11 mouse cellular contexts compared by ENCODE assay signal in the genomic region with DNA sequence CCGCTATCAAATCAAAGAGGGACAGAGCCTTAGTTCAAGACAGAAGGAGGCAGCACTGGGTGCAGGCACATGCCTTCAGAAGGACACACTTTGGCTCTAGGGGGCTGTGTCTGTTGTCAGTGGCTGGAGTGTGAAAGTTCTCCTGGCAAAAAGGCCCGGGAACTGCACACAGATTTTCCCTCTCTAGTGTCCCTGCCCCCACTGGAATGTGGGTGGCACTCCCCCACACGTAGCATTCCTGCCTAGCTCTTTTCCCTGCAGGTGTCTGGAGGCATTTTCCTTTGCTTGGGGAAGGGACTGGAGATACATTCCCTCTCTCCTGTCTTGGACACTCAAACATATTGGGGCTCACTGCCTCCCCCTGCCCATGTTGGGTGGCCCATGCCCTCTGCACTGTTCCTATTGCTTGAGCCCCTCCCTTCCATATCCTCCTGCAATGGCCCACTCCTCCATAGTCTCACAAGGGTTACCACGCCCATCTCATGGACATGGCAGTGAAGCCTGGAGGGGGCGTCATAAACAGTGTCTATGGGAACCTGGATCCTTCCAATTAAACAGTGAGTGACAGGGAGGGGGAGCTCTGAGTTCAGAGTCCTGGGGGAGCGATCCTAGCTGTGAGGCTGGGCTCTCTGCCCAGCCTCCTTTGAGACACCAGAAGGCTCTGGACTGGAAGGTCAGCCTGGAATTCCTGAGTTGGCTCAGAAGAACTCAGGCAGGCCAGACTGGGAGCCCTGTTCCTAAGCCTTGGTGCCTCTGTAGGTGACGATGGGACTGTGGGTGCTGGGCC. TPM values are rescaled to one million over a fixed set of nuclear protein-coding genes. Genes with fewer than 3 reads are reported as not detected.
A peak's percentile ranks its signal among the peaks of the same experiment; 100 is the strongest.
DNase-seq lines count a peak whose midpoint lies in the region; ATAC-seq and TF ChIP-seq lines count a peak whose summit lies in the region.
"Had no signal": no experiment of that assay in that cellular context is flagged by ENCODE, and none has a peak within 500 bp of the region (broad histone marks: within the 10 kb centered on the region; RNA-seq: fewer than 3 reads in every experiment).

No protein-coding gene starts in this region.

- ATAC-seq in heart, postnatal 0 days (ENCODE audit: insufficient read depth, low read depth): peak; percentile 31

- peak; percentile 50 for DNase-seq in heart, postnatal 0 days (ENCODE audit: low spot score)
- no peak for DNase-seq in heart, adult 11 months
- DNase-seq in Muller cell, postnatal 12 days (ENCODE audit: inconsistent ontology term): peak; percentile 90
- DNase-seq in cerebellum, adult 2 months: peak; percentile 61 to 80
- DNase-seq in kidney, adult 8-10 months: peak; percentile 42 to 59
- DNase-seq in left cerebral cortex, adult 18-20 months (ENCODE audit: low spot score in 2 of 2): no peak
- no peak for DNase-seq in urinary bladder, postnatal 4 days (ENCODE audit: low spot score in 2 of 2)
- DNase-seq in frontal cortex, adult 2 months (ENCODE audit: extremely low spot score in 1 of 2, low spot score in 1 of 2): no peak
- DNase-seq: adrenal gland, postnatal 25 days; thymus, postnatal 25 days had no signal

- no peak overlapping the region for H3K27ac ChIP-seq in heart, postnatal 0 days (ENCODE audit: low read depth)
- no peak overlapping the region for H3K27ac ChIP-seq in cerebellum, adult 2 months (ENCODE audit: insufficient read depth, low read length)
- H3K27ac ChIP-seq: embryonic facial prominence, embryonic 15.5 days had no signal

- H3K4me3 ChIP-seq in heart, postnatal 0 days (ENCODE audit: low read depth, low read length): no peak overlapping the region
- H3K4me3 ChIP-seq in cerebellum, adult 2 months (replicated peaks; ENCODE audit: insufficient read depth, low read depth, low read length): no peak overlapping the region
- H3K4me3 ChIP-seq: embryonic facial prominence, embryonic 15.5 days had no signal

- no peak overlapping the region for H3K9ac ChIP-seq in heart, postnatal 0 days (replicated peaks; ENCODE audit: low read depth, low read length)
- H3K9ac ChIP-seq: embryonic facial prominence, embryonic 15.5 days had no signal

- no peak overlapping the region for H3K4me2 ChIP-seq in heart, postnatal 0 days (ENCODE audit: low read depth, low read length)
- H3K4me2 ChIP-seq: embryonic facial prominence, embryonic 15.5 days had no signal

- TF ChIP-seq CTCF in heart, postnatal 0 days (IDR thresholded peaks at IDR 0.05; ENCODE audit: low read depth): no peak
- TF ChIP-seq CTCF in cerebellum, adult 2 months (IDR thresholded peaks at IDR 0.05; ENCODE audit: borderline replicate concordance, insufficient read depth, low read depth, low read length): no peak

- H3K4me1 ChIP-seq in heart, postnatal 0 days (ENCODE audit: control insufficient read depth, insufficient read depth): peaks cover 9% of the 10 kb centered on the region
- peaks cover 38% of the 10 kb centered on the region for H3K4me1 ChIP-seq in cerebellum, adult 2 months (ENCODE audit: control insufficient read depth, insufficient read depth, low read length)

- WGBS in heart, postnatal 0 days: 41% methylated on average over 7 of the region's 7 CpGs
- WGBS in cerebellum, adult 2 months: 33% methylated on average over 7 of the region's 7 CpGs

- H3K36me3 ChIP-seq in heart, postnatal 0 days (replicated peaks; ENCODE audit: control insufficient read depth, insufficient read depth, low read length): no peaks in the 10 kb centered on the region
- H3K36me3 ChIP-seq: embryonic facial prominence, embryonic 15.5 days had no signal

- no peaks in the 10 kb centered on the region for H3K9me3 ChIP-seq in heart, postnatal 0 days (replicated peaks; ENCODE audit: control insufficient read depth, low read length)
- H3K9me3 ChIP-seq: embryonic facial prominence, embryonic 15.5 days had no signal

- TF ChIP-seq POLR2A in cerebellum, adult 2 months (IDR thresholded peaks at IDR 0.05; ENCODE audit: borderline replicate concordance, insufficient read depth, low read length): no peak

- TF ChIP-seq EP300 in heart, postnatal 0 days (IDR thresholded peaks at IDR 0.05; ENCODE audit: low read depth): no peak

- H3K27me3 ChIP-seq in heart, postnatal 0 days (ENCODE audit: control insufficient read depth, insufficient read depth, low read length): peaks cover 37% of the 10 kb centered on the region
- no peaks in the 10 kb centered on the region for H3K27me3 ChIP-seq in cerebellum, adult 2 months (ENCODE audit: control insufficient read depth, insufficient read depth, low read length)

RNA-seq across cellular contexts. Expression of a gene that starts 12.3 kb away (rescaled TPM):
- total RNA-seq in heart, postnatal 0 days (2014; rRNA removed; ENCODE audit: low replicate concordance): 1.9 and 3.7 TPM in 2 replicates
- polyA plus RNA-seq in heart, postnatal 0 days (2015; fragmentation: Nextera tagmentation; extraction: Ambion mirVana): 0.46 and 0.48 TPM in 2 replicates
- 1.1 and 1.4 TPM in 2 replicates for polyA plus RNA-seq in cerebellum, adult 2 months (2012; rRNA removed)
- total RNA-seq in left cerebral cortex, adult 18-20 months (2021): 1 to 10 TPM; 2.8 to 3.1 TPM
- 1.7 and 2.0 TPM in 2 replicates for polyA plus RNA-seq in frontal cortex, adult 2 months (2012; rRNA removed)

Comparison
In these comparisons a context has a peak if more than half of its experiments do, and no peak if none do; other contexts are left out.
1. DNase-seq: peak in heart, postnatal 0 days (single experiment), Muller cell, postnatal 12 days (single experiment), cerebellum, adult 2 months (2 of 2) and kidney, adult 8-10 months (2 of 2); none in heart, adult 11 months (single experiment), left cerebral cortex, adult 18-20 months (0 of 2), urinary bladder, postnatal 4 days (0 of 2) and frontal cortex, adult 2 months (0 of 2).